Mouse (Mus musculus): ENCODE measurements around the gene Capn2.
A peak's percentile ranks its signal among the peaks of the same experiment; 100 is the strongest.

Gene Capn2

GRCm38 (mm10) chr1:182500224-182500623 is 17.2 kb downstream of the Capn2 start:
- no peak for DNase-seq

DNA sequence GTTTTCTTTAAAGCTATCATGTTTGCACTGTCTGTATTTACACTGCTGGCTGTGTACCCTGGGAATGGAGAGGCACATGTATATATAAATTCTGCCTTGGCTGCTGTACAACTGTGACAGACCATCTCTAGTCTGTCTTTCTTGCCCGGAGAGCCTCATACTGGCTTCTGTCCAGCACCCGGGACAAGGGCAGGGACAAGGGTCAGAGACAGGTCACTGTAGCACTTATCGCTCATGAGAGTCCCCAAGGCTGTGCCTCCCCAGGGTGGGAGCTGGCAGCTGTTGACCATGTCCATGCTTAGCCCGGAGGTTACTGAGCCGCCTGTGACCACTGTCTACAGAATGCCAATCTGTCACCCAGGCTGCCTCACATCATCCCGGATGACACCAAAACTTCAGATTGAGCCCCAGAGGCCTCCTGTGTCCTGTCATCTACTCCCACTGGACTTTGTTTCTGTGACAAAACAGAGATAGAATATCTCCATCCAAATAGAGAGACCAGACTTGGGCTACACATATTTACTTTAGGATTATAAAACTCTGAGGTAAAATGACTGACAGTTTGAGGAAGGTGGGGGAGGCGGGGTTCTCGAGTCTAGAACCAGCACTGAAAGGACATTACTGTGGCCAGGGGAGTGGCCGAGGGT is 17.8 kb downstream of the Capn2 start:
- DNase-seq = no peak

DNA sequence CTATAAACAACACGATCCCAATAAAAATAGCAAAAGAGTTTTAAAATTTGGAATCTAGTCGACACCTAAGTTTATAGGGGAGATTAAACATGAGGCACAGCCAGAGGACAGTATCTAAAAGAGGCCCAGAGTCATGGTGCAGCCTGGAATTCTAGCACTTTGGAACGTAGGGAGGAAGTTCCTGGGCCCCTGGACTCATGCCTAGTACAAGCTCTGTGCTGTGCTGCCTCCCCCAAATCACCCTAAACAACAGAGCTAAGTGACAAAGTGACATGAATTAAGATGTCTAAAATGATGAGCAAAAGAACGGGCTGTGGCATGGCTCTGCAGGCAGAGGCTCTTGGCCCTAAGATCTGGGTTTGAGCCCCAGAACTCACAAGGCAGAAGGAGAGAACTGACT is 19.7 kb downstream of the Capn2 start:
- no peak for DNase-seq

DNA sequence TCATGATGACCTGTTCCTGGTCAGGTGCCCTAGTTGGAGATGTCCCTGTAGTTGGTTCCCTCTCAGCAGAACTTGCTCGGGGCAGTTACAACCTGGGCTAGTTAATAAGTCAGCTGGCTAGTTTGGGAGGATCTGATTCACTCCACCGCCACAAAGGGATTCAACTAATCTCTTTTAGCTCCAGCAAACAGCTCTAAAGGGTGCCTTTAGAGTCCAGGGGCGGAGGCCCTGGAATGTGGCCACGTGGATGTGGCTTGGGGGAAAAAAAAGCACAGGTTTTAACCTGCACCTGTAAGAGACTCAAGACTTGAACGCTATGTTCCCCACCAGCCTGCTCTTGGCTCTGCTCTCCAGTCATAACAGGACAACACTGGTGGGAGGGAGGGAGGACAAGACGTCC is 20.7 kb downstream of the Capn2 start:
- no peak for DNase-seq

GRCm38 (mm10) chr1:182494285-182495145 is 22.9 kb downstream of the Capn2 start:
- no peak for DNase-seq

DNA sequence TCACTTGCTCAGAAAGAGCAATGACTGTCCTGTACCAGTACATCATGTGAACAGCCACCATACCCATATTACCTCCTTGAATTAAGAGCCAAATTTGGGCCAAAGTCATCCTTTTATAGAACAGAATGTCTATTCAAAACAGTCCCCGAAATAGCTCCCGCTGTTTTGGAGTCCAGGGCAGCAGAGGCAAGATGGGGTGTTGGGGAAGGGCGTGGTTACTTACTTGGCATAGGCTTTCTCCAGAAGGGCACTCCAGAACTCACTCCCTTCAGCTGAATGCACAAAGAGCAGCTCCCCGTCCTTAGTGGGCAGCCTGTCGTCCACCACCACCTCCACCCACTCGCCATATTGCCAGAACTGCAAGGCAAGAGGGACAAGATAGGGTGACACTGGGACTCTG is 25.6 kb downstream of the Capn2 start:
- no peak for DNase-seq

DNA sequence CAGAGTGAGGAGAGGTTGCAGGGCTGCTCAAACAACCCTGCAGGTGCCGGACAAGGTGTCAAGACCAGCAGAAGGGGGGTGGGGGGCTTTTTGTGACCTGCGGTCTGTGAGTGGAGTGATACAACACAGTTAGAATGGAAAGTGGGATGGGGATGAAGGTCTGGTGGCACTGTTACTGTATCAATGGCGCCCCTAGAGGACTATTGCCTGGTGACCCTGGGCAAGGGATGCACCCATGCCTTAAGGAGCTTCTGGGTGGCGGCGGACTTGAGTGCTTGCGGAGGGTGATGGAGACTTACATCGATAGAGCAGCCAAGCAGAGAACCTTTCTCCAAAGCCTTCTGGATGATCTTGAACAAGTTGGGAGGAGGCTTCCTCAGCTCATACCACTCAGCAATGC is 26.8 kb downstream of the Capn2 start:
- DNase-seq = no peak

DNA sequence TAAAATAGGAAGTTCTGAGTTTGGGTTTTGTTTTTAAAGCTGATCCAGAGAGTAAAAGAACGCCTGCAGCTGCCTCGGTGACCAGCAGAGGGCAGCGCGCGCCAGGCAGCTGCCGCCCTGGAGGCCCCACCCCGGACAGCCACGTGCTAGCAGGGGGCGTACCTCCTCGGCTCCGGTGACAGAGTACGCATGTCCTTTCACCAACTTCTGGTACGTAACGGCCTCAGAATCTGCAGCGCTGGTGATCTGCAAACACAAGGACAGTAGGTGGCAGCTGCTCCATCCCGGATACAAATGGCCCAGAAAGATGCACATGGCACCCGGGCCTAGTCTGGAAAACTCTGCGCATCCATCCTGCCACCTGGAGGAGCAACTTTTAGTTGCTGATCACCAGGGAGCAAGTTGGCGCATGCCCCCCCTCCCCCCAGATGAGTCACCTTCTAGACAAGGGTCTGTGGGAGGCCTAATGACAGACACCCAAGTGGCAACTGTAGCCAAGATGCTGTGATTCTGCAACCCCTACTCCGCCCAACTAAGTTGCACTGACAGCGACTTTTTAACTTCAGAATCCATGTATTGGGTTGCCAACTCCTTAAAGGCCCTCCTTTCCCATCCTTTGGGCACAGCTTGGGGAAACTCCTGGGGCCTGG is 27.5 kb downstream of the Capn2 start:
- DNase-seq = peak; percentile 87 to 93

DNA sequence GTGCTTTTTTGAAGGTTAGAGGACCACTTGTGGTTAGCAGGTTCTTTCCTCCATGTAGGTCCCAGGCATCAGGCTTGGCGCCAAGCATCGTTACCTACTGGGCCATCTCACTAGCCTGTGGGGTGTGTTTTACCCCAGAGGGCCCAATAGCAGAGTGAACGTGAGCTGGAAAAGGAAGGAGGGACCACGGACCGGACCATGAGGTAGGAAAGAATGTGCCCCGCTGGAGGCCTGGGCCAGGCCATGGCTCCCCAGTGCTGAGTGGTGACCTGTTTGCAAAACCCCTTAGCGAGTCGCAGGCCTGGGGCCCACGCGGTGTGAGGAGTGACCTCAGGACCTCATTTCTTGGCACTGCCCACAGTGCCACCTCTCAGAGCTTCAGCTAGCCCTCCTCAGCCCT is 28.9 kb downstream of the Capn2 start:
- no peak for DNase-seq

- no peak for DNase-seq
These were observed 33.5 kb downstream of the Capn2 start for GRCm38 (mm10) chr1:182483910-182484274.

DNA sequence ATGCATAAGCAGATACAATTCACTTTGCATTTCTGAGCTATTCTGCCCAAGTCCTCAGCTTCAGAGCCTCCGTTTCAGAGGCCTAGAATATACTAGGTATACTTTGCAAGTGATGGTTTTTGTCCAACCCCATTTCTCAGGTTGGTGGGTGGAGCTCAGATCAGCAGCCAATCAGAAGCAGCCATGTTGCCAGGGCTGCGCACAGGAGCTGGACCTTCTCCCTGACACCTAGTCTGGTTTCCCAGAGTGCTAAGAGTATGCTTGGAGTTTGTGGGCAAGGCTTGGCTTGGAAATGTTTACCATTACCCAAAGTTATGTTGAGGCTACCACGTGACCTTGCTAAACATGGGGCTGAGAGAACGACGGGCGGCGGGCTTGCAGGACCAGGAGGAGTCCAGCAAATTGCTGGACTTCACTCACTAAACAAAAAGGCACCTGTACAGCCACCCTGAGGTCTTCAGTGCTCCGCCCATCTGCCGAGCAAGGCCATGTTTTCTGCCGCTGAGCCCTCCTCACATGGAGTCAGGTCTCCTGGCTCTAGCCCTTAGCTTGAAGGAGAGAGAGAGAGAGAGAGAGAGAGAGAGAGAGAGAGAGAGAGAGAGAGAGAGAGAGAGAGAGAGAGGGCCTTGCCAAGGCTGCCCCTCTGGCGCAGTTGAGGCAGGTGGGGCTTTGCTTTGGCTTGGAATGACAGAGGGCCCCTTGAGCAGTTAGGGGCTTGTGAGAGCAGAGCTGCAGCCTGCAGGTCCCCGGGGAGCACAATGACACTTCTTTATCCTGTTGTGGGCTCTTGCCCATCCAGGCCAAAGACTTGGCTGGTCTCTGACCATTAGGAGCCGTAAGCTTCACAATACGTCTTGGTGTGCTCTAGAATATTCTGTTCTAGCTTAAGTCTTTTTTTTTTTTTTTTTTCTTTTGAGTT is 34.2 kb downstream of the Capn2 start:
- DNase-seq = no peak

DNA sequence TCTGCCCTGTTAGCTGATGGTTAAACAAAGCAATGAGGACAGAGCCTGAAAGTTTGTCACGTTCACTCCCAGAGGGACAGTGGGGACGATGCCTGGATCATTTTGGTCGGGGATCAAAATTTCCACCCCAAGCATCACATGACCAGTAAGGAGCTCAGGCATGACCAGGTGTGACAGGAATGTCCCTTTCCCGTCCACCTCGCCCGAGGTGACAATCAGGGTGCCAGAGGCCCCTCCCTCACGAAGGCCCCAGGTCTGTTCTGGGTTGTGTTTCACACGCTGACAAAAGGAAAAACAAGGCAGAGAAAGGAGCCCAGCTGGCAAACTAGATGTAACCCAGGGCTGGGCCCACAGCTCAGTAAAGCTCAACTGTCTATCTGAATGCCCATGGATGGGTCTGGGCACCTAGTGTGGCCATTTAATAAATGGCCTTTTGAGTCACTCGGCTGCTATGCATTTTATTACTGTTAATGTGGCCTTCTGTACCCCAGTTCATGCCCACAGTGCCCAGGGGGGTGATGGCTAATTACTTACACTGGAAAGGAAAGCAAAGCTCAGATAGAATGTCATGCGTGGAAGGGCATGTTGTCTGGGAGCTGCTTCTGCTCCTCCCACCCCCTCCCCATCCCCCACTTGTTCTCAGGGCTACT is 35.6 kb downstream of the Capn2 start:
- DNase-seq = no peak

DNA sequence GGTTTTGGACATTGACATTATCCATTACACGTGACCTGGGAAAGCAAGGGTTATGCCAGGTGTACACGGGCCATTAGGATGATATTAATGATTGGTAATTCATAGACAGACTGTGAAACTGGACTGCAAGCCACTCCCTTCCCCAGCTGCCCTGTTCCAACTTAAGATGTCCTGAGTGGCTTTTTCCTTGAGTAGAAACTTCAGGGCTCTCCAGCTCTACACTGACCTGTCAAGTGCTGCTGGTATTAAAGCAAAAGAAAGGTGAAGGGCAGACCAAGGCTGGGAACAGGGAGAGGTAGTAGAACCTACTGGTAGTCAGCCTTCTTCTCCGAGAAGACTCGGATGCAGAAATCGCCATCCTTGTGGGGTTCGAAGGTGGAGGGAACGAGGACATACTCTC is 36.3 kb downstream of the Capn2 start:
- DNase-seq = no peak

GRCm38 (mm10) chr1:182478935-182479334 is 38.5 kb downstream of the Capn2 start:
- DNase-seq = no peak

DNA sequence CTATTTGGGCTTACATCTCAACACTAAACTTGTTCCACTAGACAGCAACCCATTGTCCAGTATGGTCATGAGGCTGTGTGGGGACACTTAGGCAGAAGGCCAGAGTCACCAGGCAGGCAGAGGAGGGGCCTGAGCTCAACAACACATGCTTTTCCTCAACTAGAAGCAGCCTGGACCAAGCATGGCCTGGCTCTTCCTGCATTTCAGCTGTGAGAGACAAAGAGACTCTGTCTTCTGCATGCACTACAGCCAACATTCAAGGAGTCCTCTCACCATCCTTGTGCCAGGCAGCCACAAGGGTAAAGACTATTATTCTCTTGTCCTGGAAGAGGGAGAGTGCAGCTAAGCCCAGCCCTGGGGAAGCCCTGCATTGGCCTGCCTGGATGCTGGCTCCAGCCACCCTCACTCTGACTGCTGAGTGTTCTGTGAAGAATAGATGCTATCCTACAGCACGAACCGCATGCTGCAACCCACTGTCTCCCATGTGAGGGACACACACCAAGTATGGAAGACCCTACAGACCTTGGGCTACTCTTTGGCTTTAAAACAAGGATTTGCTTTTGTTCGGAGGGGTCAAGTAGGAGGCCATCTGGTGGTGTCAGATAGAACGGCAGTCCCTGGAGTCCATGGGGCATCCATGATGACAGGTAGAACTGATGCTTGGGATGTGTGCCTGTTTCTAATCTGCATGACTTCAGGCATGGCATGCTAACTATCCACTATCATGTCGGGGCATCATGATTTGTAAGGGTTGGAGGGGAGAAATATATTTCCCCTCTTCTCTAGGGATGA is 42.2 kb downstream of the Capn2 start:
- no peak for DNase-seq

DNA sequence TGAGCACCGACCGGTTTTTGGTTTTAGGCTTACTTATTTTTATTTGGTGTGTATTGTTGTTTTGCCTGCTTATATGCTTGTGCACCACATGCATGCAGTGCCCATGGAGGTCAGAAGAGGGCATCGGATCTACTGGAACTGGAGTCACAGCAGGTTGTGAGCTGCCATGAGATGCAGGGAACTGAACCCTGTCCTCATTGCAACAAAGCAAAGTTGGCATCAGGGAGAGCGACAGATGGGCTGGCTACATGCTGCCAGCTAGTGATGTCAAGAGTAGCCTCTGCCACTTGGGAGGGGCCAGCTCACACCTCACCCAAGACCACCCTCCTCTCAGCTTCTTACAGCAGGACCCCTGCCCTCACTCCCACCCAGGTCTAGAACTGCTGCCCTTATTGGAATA is 51.4 kb downstream of the Capn2 start:
- peak; percentile 42 to 48 for DNase-seq

GRCm38 (mm10) chr1:182465309-182465708 is 52.1 kb downstream of the Capn2 start:
- DNase-seq = no peak

DNA sequence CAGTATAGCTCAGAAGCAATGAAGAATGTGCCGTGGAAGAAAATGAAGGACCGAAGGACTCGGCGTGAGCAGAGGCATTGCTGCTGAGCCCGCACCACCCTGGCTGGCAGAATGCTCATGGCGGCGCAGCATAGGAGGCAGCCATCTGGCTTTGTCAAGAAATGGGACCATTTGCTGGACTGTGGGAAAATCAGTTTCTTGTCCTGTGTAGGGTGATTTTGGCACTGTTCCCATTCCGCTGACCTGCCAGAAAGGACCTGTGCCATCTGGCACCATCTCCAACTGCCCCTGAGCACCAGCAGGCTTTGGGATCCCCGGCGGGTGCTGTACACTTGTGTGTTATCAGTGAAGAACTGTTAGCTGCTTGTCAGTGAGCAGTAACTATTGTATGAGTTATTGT is 55.6 kb downstream of the Capn2 start:
- DNase-seq = peak; percentile 94 to 95

DNA sequence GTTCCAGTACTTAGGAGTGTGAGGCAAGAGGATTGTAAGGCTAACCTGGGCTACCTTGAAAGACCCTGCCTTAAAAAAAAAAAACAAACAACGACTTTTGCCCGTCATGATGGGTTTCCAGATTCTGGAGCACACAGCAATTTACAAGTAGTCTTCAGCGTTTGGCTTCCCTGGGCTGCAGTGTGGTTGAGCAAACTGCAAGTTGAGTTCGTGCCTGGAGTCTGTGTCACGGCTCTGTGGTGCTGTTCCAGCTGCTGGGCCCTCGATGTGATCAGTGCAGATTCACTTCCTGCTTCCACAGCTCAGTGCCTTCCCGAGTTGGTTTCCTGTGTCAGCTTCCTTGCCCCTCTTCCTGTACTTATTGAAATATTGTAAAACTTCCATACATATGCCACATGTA is 56.1 kb downstream of the Capn2 start:
- DNase-seq = no peak

- no peak for DNase-seq
These were observed 56.8 kb downstream of the Capn2 start for GRCm38 (mm10) chr1:182460291-182461244.
